Mouse (Mus musculus): ENCODE data around the gene Slc30a4. TPM values are rescaled to one million over a fixed set of nuclear protein-coding genes. Genes with fewer than 3 reads are reported as not detected.

Gene Slc30a4
- total RNA-seq, 2 experiments from 2014 or later = 7.4 to 7.7 TPM

DNA sequence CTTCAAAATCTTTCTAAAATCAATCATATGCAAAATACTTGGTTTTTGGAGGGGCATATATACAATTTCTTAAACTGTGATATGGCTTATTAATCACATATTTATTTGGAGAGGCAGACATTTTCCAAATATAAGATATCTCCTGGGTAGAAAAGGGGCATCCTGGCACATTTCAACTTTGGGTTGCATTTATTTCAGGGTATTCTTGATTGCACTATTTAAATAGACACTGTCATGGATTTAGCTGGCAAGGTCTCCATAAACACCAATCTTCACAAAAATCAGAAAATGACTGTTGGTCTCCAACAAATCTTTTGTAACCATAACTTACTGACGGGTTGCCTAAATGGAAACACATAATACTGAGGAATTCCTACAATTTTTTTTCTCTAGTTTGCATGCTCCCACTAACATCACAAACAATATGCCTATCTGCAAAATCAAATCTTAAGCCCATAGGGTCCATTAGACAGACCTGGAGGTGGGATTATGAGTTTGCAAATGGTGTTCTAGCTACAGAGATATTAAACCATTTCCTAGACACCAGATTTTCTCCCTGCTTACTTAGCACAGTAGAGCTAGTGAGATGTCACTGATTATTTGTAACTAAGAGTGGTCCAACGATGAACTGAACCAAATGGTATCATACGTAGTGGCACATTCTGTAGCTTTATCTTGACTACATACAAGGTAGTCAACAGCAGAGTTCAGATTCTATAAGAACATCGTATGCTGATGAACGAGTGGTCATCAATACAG is 20.9 kb downstream of the Slc30a4 start:
- DNase-seq = no peak

- DNase-seq = no peak
These were observed 27.3 kb downstream of the Slc30a4 start for GRCm38 (mm10) chr2:122675126-122675525.

DNA sequence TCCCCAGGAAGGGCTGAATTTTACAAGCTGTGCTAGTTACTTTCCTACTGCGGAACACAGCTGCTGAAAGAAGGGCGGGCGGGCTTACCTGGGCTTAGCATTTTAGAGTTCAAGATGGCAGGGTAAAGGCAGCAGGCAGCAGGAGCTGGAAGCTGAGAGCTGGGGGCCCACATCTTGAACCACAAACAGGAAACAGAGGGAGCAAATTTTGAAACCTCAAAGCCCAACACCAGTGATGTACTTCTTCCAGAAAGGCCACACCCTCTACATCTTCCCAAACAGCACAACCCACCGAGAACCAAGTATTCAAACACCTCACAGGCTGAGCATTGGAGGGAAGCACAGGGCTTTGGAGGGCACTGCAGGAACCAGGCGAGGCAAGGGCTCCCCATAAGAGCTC is 29.6 kb downstream of the Slc30a4 start:
- no peak for DNase-seq

GRCm38 (mm10) chr2:122671714-122672113 is 30.7 kb downstream of the Slc30a4 start:
- DNase-seq = no peak

GRCm38 (mm10) chr2:122667856-122668255 is 34.6 kb downstream of the Slc30a4 start:
- DNase-seq = peak; percentile 14 to 35

GRCm38 (mm10) chr2:122665973-122666875 is 36.2 kb downstream of the Slc30a4 start:
- peak; percentile 12 to 50 for DNase-seq

- no peak for DNase-seq
These were observed 37.0 kb downstream of the Slc30a4 start for GRCm38 (mm10) chr2:122665253-122665972.

- DNase-seq = no peak
These were observed 42.6 kb downstream of the Slc30a4 start for GRCm38 (mm10) chr2:122659825-122660224.

- no peak for DNase-seq
These were observed 44.5 kb downstream of the Slc30a4 start for GRCm38 (mm10) chr2:122657707-122658524.

DNA sequence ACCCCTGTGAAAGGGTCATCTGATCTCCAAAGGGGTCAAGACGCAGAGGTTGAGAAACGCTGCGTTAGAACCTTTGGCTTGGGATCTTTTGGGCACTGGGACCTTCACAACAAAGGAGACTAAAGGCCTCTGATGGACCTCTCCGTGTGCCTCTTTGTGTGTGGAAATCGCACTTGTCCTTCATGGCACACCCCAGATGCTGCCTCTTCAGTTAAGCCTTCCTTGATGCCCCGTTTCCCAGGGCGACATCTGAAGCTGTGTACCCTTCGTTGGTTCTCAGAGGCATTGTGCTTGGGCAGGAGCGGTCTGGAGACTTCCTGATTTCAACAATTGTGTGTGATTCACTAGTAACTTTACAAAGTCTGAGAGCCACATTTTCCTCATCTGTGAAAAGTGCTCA is 45.7 kb downstream of the Slc30a4 start:
- DNase-seq = no peak

- DNase-seq = no peak
These were observed 46.4 kb downstream of the Slc30a4 start for GRCm38 (mm10) chr2:122656052-122656451.

DNA sequence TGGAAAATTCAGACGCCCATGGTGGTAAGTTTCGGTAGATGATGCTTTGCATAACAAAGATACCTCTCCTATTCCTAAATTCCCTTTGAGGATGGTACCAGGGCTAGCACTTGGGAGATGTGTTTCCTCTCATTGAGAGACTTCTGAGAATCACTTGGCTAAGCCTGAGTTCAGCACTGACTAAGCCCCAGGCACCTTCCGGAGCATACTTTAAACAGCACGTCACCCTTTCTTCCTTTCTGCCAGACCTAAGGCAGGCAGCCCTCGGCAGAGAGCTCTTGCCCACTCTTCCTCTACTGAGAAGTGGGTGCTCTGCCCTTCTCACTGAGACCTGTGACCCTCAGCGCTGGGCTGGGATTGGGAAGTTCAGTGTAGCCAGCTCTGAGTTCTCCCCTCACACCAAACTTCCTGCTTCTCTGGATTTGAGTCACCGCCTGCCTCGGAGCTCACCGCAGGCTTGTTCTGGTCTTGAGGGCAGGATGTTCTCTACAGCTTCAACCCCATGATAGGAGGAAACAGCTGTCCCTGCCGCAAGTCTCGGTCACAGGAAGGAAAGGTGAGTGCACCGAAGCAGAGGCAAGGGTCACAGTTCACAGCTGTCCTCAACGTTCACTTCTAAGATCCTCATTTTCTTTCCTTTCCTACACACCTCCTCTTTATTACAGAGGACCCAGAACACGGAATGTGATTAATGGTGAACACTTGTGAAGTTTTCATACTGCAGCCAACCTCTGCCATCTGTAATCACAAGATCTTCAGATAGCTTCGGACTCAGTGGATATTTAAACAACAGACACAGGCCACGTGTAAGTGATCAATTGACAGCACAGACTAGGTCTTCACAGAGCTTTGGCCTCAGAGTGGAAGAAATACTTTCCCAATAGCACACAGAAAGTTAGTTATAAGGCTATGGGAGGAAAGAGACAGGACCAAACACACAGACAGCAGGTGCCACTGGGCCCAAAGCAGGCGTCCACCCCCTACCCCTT is 50.1 kb downstream of the Slc30a4 start:
- peak; percentile 24 to 70 for DNase-seq

DNA sequence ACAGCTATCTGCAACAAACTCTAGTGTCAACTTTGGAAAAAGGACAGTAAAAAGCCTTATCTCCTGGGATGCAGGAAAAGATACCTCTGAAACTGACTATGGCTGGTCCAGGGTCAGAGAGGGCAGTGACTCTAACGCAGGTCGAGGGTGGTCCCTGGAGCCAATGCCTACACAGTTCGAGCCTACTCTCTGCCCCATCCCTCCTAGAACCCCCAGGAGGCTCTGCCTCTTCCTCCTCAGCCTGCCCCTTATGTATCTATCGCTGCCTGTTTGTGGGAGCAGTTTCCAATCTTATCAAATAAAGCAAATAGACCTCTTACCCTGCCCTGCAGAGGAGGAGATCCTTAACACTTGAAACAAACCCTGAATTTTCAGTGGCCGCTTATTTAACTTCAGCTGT is 63.8 kb downstream of the Slc30a4 start:
- no peak for DNase-seq

GRCm38 (mm10) chr2:122638029-122638428 is 64.4 kb downstream of the Slc30a4 start:
- no peak for DNase-seq

DNA sequence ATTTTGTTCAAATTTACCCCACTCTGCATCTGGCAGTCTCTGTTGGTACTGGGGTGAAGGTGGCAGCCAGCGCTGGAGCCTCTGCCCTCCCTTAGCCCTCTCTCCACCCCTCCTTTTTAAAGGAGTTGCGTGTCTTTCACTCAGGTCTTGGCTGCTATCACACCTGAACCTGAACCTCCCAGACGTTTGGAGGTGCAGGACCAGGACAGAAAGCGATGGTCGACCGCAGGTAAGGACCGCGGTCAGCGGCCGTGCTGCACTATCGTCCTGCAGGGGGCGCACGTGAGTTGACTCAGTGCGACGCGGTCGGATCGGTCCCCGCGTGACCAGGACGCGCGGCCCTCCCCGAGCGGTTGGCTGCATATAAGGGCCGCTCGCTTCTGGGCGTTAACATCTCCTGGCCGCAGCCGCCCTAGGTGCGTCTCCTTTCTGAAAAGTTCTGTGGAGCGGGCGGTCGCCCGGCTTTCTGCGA is 64.9 kb downstream of the Slc30a4 start:
- peak; percentile 72 to 90 for DNase-seq

DNA sequence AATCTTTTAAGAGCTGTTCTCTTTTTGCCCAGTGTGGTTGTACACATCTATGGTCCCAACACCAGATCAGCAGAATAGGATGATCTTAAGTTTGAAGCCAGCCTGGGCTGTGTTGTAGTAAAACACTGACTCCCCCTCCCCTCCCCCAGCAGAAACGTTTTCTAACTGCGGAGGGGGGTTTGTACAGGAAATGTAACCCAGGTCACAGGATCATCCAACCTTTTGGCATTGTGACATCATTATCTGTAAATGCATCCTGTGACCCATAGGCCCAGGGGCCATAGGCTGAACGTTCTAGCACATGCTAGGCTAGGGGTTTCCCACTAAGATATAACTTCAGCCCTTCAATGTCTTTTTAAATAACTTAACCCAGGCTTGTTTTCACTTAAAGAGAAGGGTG is 65.8 kb downstream of the Slc30a4 start, which contains the start of gene AA467197:
Gene AA467197 (plus strand): TSS at position 301 of the 400 bp plus-strand sequence.
- DNase-seq = no peak
